Mouse (Mus musculus) limb, embryonic 11.5 days (tissue): Measurements from ENCODE around the gene Nalcn. TPM values are rescaled to one million over a fixed set of nuclear protein-coding genes. Genes with fewer than 3 reads are reported as not detected.

Experiments
- ATAC-seq: fragments of 200-750 bp; cut with Nextera tagmentation; 2 replicates; pipeline ENCODE4 v1.8.0; 2017; ENCODE audit warnings: low read depth; ENCODE audit not compliant: insufficient number of reproducible peaks, low FRiP score, low TSS enrichment
- DNase-seq: peaks from one replicate; pipeline ENCODE4 v3.0.0-alpha.2; 2015; ENCODE audit warnings: low spot score
- H3K27ac ChIP-seq: fragments of 300-500 bp; sonication (generic); replicated peaks from 2 replicates; pipeline ENCODE4 v1.5.1; 2014; ENCODE audit warnings: low read depth, mild to moderate bottlenecking, low read length
- H3K27me3 ChIP-seq: fragments of 300-500 bp; sonication (generic); 2 replicates; pipeline ENCODE4 v1.6.1; 2014; ENCODE audit warnings: mild to moderate bottlenecking, low read length, mixed read lengths; ENCODE audit not compliant: control insufficient read depth, insufficient read depth
- H3K36me3 ChIP-seq: fragments of 300-500 bp; sonication (generic); 2 replicates; pipeline ENCODE4 v1.6.1; 2014; ENCODE audit warnings: mild to moderate bottlenecking, low read length, moderate library complexity, mixed read lengths; ENCODE audit not compliant: control insufficient read depth, insufficient read depth
- H3K4me1 ChIP-seq: fragments of 300-500 bp; sonication (generic); 2 replicates; pipeline ENCODE4 v1.6.1; 2014; ENCODE audit warnings: low read length, mixed read lengths; ENCODE audit not compliant: control insufficient read depth, insufficient read depth
- H3K4me2 ChIP-seq: fragments of 300-500 bp; sonication (generic); 2 replicates; pipeline ENCODE4 v1.6.1; 2014; ENCODE audit warnings: low read depth, mild to moderate bottlenecking, moderate library complexity; ENCODE audit not compliant: severe bottlenecking
- H3K4me3 ChIP-seq: fragments of 300-500 bp; sonication (generic); 2 replicates; pipeline ENCODE4 v1.5.1; 2014; ENCODE audit warnings: low read depth, low read length
- H3K9ac ChIP-seq: fragments of 300-500 bp; sonication (generic); 2 replicates; pipeline ENCODE4 v1.6.1; 2014; ENCODE audit warnings: mild to moderate bottlenecking, low read length
- H3K9me3 ChIP-seq: fragments of 300-500 bp; sonication (generic); 2 replicates; pipeline ENCODE4 v1.6.1; 2016; ENCODE audit warnings: low read length; ENCODE audit not compliant: control insufficient read depth
- WGBS: fragments of 180-500 bp; shearing (Covaris S2); extraction: QIAGEN DNeasy Blood & Tissue Kit; methylation state at CpG from one replicate; pipeline ENCODE4 v1.1.7; 2014; 5-methylcytosine and 5-hydroxymethylcytosine counted together
- polyA plus RNA-seq: library from polyadenylated mRNA; unstranded; fragments of >200 nt; fragmentation: Nextera tagmentation; extraction: Ambion mirVana; gene quantifications from 2 replicates; pipeline ENCODE4 v1.2.1, GENCODE M21; 2014

Nalcn gene
- polyA plus RNA-seq, 1 experiment from 2014 or later, result 0.05 TPM

DNA sequence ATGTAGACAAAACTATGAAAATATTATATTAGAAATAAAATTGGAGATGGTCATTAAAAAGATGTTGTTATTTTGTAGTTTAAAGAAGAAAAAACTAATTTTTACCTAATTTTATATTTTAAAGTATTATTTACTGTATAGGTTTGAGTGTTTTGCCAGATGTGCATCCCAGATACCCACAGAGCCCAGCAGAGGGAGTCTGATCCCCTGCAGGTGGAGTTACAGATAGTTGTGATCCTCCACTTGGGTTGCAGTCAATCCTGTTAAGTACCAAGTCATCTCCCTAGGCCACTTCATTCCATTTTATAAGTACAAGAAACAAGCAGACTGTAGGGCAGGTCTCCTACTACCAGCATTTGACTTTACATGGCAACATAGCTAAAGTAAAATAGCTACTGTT is 84.6 kb downstream of the Nalcn start:
- Histone ChIP-seq H3K4me2 (no peak overlapping the region), H3K4me1 (no peaks in the 10 kb centered on the region), H3K36me3 (no peaks in the 10 kb centered on the region), H3K27ac (no peak overlapping the region), H3K27me3 (no peaks in the 10 kb centered on the region), H3K9ac (no peak overlapping the region), H3K4me3 (no peak overlapping the region), H3K9me3 (no peaks in the 10 kb centered on the region)
- no peak for ATAC-seq
- DNase-seq, result no peak

DNA sequence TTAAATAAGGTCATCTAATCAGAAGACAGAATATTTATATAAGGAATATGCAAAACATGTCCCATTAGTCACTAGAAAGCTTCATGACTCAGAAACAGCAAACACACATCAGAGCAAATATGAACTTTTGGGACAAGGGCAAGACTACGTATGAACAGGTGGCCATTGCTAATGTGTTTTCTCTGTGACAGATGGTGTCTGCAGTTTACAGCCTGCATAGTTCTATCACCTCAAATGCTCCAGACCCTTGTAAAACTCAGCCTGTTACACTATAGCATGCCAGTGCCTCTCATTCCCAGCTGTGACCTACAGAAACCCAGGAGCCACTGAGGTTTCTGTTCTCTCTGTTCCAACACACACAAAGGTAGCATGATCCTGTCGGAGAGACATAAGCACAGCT is 91.3 kb downstream of the Nalcn start:
- ATAC-seq, result peak; percentile 67; the same call in 1 of the 2 replicates
- H3K36me3 ChIP-seq, result no peaks in the 10 kb centered on the region
- no peak for DNase-seq
- H3K9ac ChIP-seq, result no peak overlapping the region
- H3K4me2 ChIP-seq, result no peak overlapping the region
- 71% methylated on average over 2 of the region's 2 CpGs for WGBS
- H3K27ac ChIP-seq, result no peak overlapping the region
- H3K4me1 ChIP-seq, result no peaks in the 10 kb centered on the region
- no peaks in the 10 kb centered on the region for H3K9me3 ChIP-seq
- no peak overlapping the region for H3K4me3 ChIP-seq
- no peaks in the 10 kb centered on the region for H3K27me3 ChIP-seq

GRCm38 (mm10) chr14:123533000-123533399 is 93.9 kb downstream of the Nalcn start:
- DNase-seq (no peak), ATAC-seq (no peak)
- Histone ChIP-seq H3K4me2 (no peak overlapping the region), H3K9ac (no peak overlapping the region), H3K4me1 (no peaks in the 10 kb centered on the region), H3K9me3 (no peaks in the 10 kb centered on the region), H3K27me3 (no peaks in the 10 kb centered on the region), H3K36me3 (no peaks in the 10 kb centered on the region), H3K27ac (no peak overlapping the region), H3K4me3 (no peak overlapping the region)
- WGBS, result 90% methylated on average over 1 of the region's 1 CpGs

- Histone ChIP-seq H3K27me3 (no peaks in the 10 kb centered on the region), H3K4me2 (no peak overlapping the region), H3K4me3 (no peak overlapping the region), H3K27ac (no peak overlapping the region), H3K9ac (no peak overlapping the region), H3K36me3 (no peaks in the 10 kb centered on the region), H3K9me3 (no peaks in the 10 kb centered on the region), H3K4me1 (no peaks in the 10 kb centered on the region)
- no peak for ATAC-seq
- no peak for DNase-seq
- WGBS, result 58% methylated on average over 1 of the region's 1 CpGs
These were observed 95.7 kb downstream of the Nalcn start for GRCm38 (mm10) chr14:123531271-123531670.

GRCm38 (mm10) chr14:123529143-123529542 is 97.8 kb downstream of the Nalcn start:
- Histone ChIP-seq H3K27ac (no peak overlapping the region), H3K9ac (no peak overlapping the region), H3K4me1 (no peaks in the 10 kb centered on the region), H3K27me3 (no peaks in the 10 kb centered on the region), H3K36me3 (no peaks in the 10 kb centered on the region), H3K9me3 (no peaks in the 10 kb centered on the region), H3K4me2 (no peak overlapping the region), H3K4me3 (no peak overlapping the region)
- no peak for DNase-seq
- no peak for ATAC-seq

DNA sequence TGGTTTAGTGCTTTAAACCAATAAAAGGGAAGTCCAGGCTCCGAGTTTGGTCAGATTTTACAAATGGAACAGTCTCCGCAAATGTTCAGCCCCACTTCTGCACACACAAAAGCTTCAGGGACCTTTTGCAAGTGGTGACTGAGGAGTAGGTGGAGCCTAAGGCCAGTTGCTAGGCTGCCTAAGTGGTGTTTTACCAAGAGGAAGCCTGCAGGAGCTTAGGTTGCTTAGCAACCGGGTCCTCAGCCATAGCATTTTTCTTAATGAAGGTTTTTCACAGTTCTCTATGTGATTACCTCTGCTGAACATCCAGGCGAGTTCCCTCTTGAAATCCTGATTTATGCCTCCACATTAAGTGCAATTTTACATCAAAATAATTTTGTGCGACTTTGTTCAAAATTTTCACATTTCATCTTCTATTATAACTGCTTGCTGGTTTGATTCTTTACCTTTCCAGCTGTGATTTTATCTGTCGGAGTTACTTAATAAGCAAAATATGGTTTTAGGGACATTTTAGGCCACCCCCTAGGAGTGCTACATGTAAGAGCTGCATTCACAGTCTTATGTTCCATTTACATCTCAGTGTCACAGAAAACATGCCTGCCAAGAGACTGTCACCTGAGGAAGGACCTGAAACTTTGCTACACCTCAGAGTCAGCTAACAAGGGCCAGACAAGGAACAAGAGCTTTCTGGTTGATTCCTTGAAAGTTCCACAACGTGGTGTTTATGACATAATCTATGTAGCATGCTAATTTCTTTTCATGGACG is 113.4 kb downstream of the Nalcn start:
- no peaks in the 10 kb centered on the region for H3K27me3 ChIP-seq
- H3K4me1 ChIP-seq, result no peaks in the 10 kb centered on the region
- no peaks in the 10 kb centered on the region for H3K36me3 ChIP-seq
- H3K9ac ChIP-seq, result no peak overlapping the region
- ATAC-seq, result peak; percentile 92
- H3K9me3 ChIP-seq, result no peaks in the 10 kb centered on the region
- WGBS, result 39% methylated on average over 8 of the region's 8 CpGs
- H3K27ac ChIP-seq, result no peak overlapping the region
- no peak overlapping the region for H3K4me2 ChIP-seq
- no peak overlapping the region for H3K4me3 ChIP-seq
- DNase-seq, result peak; percentile 63

DNA sequence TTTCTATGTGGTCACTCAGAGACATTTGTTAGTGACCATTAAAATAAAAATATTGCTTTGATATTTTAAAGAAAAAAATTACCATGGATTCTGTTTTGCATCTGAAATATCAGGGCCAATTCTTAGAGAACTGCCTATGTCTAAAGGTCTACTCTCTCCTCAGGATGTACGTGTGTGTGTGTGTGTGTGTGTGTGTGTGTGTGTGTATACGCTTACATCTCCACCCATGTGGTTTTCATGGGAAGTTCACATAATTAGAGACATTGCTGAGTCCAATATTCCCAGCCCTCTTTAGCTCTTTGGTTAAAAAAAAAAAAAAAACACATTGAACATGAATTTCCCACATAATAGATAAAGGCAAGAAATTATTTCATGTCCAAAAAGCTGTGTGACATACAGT is 114.0 kb downstream of the Nalcn start:
- ATAC-seq, result no peak
- Histone ChIP-seq H3K27ac (no peak overlapping the region), H3K27me3 (no peaks in the 10 kb centered on the region), H3K9ac (no peak overlapping the region), H3K4me3 (no peak overlapping the region), H3K4me1 (no peaks in the 10 kb centered on the region), H3K4me2 (no peak overlapping the region), H3K36me3 (no peaks in the 10 kb centered on the region), H3K9me3 (no peaks in the 10 kb centered on the region)
- DNase-seq, result no peak
- 73% methylated on average over 2 of the region's 2 CpGs for WGBS

DNA sequence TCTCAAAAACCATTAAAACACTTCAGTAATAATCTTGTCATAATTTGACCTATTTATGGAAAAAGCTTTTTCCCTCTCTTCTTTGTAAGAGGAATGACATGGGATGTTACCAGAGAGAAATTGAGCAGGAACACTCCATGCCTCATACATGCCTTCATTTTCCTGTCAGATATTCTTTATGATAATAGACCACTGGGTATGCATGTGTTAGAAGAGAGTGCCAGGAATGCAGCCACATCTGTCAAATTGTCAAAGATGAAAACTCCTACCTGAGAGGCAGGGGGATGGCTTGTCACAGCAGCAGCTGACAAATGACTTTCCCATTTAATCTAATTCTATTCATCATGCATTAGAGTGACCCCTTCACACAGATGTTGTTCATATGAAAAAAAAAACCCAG is 131.4 kb downstream of the Nalcn start:
- H3K9ac ChIP-seq, result no peak overlapping the region
- DNase-seq (no peak), ATAC-seq (no peak)
- no peak overlapping the region for H3K4me2 ChIP-seq
- H3K27ac ChIP-seq, result no peak overlapping the region
- H3K4me1 ChIP-seq, result no peaks in the 10 kb centered on the region
- no peaks in the 10 kb centered on the region for H3K36me3 ChIP-seq
- H3K27me3 ChIP-seq, result no peaks in the 10 kb centered on the region
- H3K9me3 ChIP-seq, result no peaks in the 10 kb centered on the region
- no peak overlapping the region for H3K4me3 ChIP-seq

GRCm38 (mm10) chr14:123488575-123489207 is 138.3 kb downstream of the Nalcn start:
- no peaks in the 10 kb centered on the region for H3K9me3 ChIP-seq
- no peaks in the 10 kb centered on the region for H3K36me3 ChIP-seq
- no peak overlapping the region for H3K27ac ChIP-seq
- H3K4me2 ChIP-seq, result no peak overlapping the region
- no peak overlapping the region for H3K9ac ChIP-seq
- WGBS, result 84% methylated on average over 1 of the region's 1 CpGs
- no peaks in the 10 kb centered on the region for H3K4me1 ChIP-seq
- DNase-seq (no peak), ATAC-seq (no peak)
- no peak overlapping the region for H3K4me3 ChIP-seq
- no peaks in the 10 kb centered on the region for H3K27me3 ChIP-seq
